Mouse (Mus musculus): ENCODE measurements at regions not wholly inside any gene's neighbourhood (a gene's known extent, or its start where the extent isn't known, plus 50 kb on each side); places are given as distances from the start of the nearest gene placed in this dataset.

- no peaks in the 10 kb centered on the region for H3K4me1 ChIP-seq (replicated peaks; ENCODE audit: control insufficient read depth in 2 of 2, insufficient read depth in 2 of 2, low read length in 1 of 2)
- H3K9me3 ChIP-seq (ENCODE audit: control insufficient read depth, low read length): no peaks in the 10 kb centered on the region
- ATAC-seq (ENCODE audit: insufficient read depth): no peak
- no peak overlapping the region for H3K4me2 ChIP-seq (ENCODE audit: low read depth)
- no peaks in the 10 kb centered on the region for H3K27me3 ChIP-seq (ENCODE audit: control insufficient read depth, insufficient read depth, low read length)
- H3K4me3 ChIP-seq (ENCODE audit: insufficient read depth in 1 of 2, low read depth in 2 of 2, low read length in 2 of 2): no peak overlapping the region
- no peak overlapping the region for H3K9ac ChIP-seq (replicated peaks)
- no peak for DNase-seq (ENCODE audit: low read depth in 3 of 3, low spot score in 3 of 3)
- no peak overlapping the region for H3K27ac ChIP-seq
- H3K36me3 ChIP-seq (replicated peaks; ENCODE audit: control insufficient read depth, insufficient read depth, low read depth): no peaks in the 10 kb centered on the region
- no peak for TF ChIP-seq CTCF (IDR thresholded peaks at IDR 0.05; ENCODE audit: low read depth)
- no peak for TF ChIP-seq EP300 (IDR thresholded peaks at IDR 0.05; ENCODE audit: low read depth)
- WGBS (ENCODE audit: insufficient replicate concordance): 48% methylated on average over 12 of the region's 12 CpGs
Measured at GRCm38 (mm10) chr3:144011456-144012025, 193.5 kb downstream of the Lmo4 start.

GRCm38 (mm10) chr3:144010558-144010957 is 194.5 kb downstream of the Lmo4 start:
- no peak for DNase-seq (ENCODE audit: low read depth in 3 of 3, low spot score in 3 of 3)
- Histone ChIP-seq H3K9me3 (ENCODE audit: control insufficient read depth, low read length) (no peaks in the 10 kb centered on the region), H3K4me1 (replicated peaks; ENCODE audit: control insufficient read depth in 2 of 2, insufficient read depth in 2 of 2, low read length in 1 of 2) (no peaks in the 10 kb centered on the region), H3K36me3 (replicated peaks; ENCODE audit: control insufficient read depth, insufficient read depth, low read depth) (no peaks in the 10 kb centered on the region), H3K4me2 (ENCODE audit: low read depth) (no peak overlapping the region), H3K4me3 (ENCODE audit: insufficient read depth in 1 of 2, low read depth in 2 of 2, low read length in 2 of 2) (no peak overlapping the region), H3K9ac (replicated peaks) (no peak overlapping the region), H3K27ac (no peak overlapping the region), H3K27me3 (ENCODE audit: control insufficient read depth, insufficient read depth, low read length) (no peaks in the 10 kb centered on the region)
- no peak for ATAC-seq (ENCODE audit: insufficient read depth)
- WGBS (ENCODE audit: insufficient replicate concordance): 19% methylated on average over 6 of the region's 6 CpGs
- no peak for TF ChIP-seq EP300 (IDR thresholded peaks at IDR 0.05; ENCODE audit: low read depth)
- no peak for TF ChIP-seq CTCF (IDR thresholded peaks at IDR 0.05; ENCODE audit: low read depth)

- DNase-seq (ENCODE audit: low read depth in 3 of 3, low spot score in 3 of 3) (no peak), ATAC-seq (ENCODE audit: insufficient read depth) (no peak)
- Histone ChIP-seq H3K9me3 (ENCODE audit: control insufficient read depth, low read length) (no peaks in the 10 kb centered on the region), H3K9ac (replicated peaks) (no peak overlapping the region), H3K36me3 (replicated peaks; ENCODE audit: control insufficient read depth, insufficient read depth, low read depth) (no peaks in the 10 kb centered on the region), H3K4me1 (replicated peaks; ENCODE audit: control insufficient read depth in 2 of 2, insufficient read depth in 2 of 2, low read length in 1 of 2) (no peaks in the 10 kb centered on the region), H3K4me2 (ENCODE audit: low read depth) (no peak overlapping the region), H3K27ac (no peak overlapping the region), H3K27me3 (ENCODE audit: control insufficient read depth, insufficient read depth, low read length) (no peaks in the 10 kb centered on the region), H3K4me3 (ENCODE audit: insufficient read depth in 1 of 2, low read depth in 2 of 2, low read length in 2 of 2) (no peak overlapping the region)
- 53% methylated on average over 4 of the region's 4 CpGs for WGBS (ENCODE audit: insufficient replicate concordance)
- TF ChIP-seq EP300 (IDR thresholded peaks at IDR 0.05; ENCODE audit: low read depth) (no peak), CTCF (IDR thresholded peaks at IDR 0.05; ENCODE audit: low read depth) (no peak)
Measured at GRCm38 (mm10) chr3:144007111-144007619, 197.9 kb downstream of the Lmo4 start.

- Histone ChIP-seq H3K9me3 (ENCODE audit: control insufficient read depth, low read length) (no peaks in the 10 kb centered on the region), H3K9ac (replicated peaks) (no peak overlapping the region), H3K4me2 (ENCODE audit: low read depth) (no peak overlapping the region), H3K27ac (no peak overlapping the region), H3K36me3 (replicated peaks; ENCODE audit: control insufficient read depth, insufficient read depth, low read depth) (no peaks in the 10 kb centered on the region), H3K4me3 (ENCODE audit: insufficient read depth in 1 of 2, low read depth in 2 of 2, low read length in 2 of 2) (no peak overlapping the region), H3K4me1 (replicated peaks; ENCODE audit: control insufficient read depth in 2 of 2, insufficient read depth in 2 of 2, low read length in 1 of 2) (no peaks in the 10 kb centered on the region), H3K27me3 (ENCODE audit: control insufficient read depth, insufficient read depth, low read length) (no peaks in the 10 kb centered on the region)
- TF ChIP-seq CTCF (IDR thresholded peaks at IDR 0.05; ENCODE audit: low read depth) (no peak), EP300 (IDR thresholded peaks at IDR 0.05; ENCODE audit: low read depth) (no peak)
- no peak for ATAC-seq (ENCODE audit: insufficient read depth)
- DNase-seq (ENCODE audit: low read depth in 3 of 3, low spot score in 3 of 3): no peak
- WGBS (ENCODE audit: insufficient replicate concordance): 74% methylated on average over 8 of the region's 8 CpGs
Measured at GRCm38 (mm10) chr3:143997909-143998308, 207.1 kb downstream of the Lmo4 start.

- TF ChIP-seq CTCF (IDR thresholded peaks at IDR 0.05; ENCODE audit: low read depth): no peak
- Histone ChIP-seq H3K4me1 (replicated peaks; ENCODE audit: control insufficient read depth in 2 of 2, insufficient read depth in 2 of 2, low read length in 1 of 2) (no peaks in the 10 kb centered on the region), H3K9ac (replicated peaks) (no peak overlapping the region), H3K36me3 (replicated peaks; ENCODE audit: control insufficient read depth, insufficient read depth, low read depth) (no peaks in the 10 kb centered on the region), H3K9me3 (ENCODE audit: control insufficient read depth, low read length) (no peaks in the 10 kb centered on the region), H3K4me3 (ENCODE audit: insufficient read depth in 1 of 2, low read depth in 2 of 2, low read length in 2 of 2) (no peak overlapping the region), H3K27ac (no peak overlapping the region), H3K27me3 (ENCODE audit: control insufficient read depth, insufficient read depth, low read length) (no peaks in the 10 kb centered on the region), H3K4me2 (ENCODE audit: low read depth) (no peak overlapping the region)
- 52% methylated on average over 3 of the region's 3 CpGs for WGBS (ENCODE audit: insufficient replicate concordance)
- DNase-seq (ENCODE audit: low read depth in 3 of 3, low spot score in 3 of 3): no peak
- no peak for ATAC-seq (ENCODE audit: insufficient read depth)
Measured at GRCm38 (mm10) chr3:143995045-143995444, 210.0 kb downstream of the Lmo4 start.
